Mouse (Mus musculus): ENCODE measurements around the gene Parp8. TPM values are rescaled to one million over a fixed set of nuclear protein-coding genes. Genes with fewer than 3 reads are reported as not detected.

Gene Parp8
- polyA plus RNA-seq (2014; fragmentation: Illumina TruSeq; extraction: RNeasy Lipid Tissue Mini Kit (QIAGEN cat#74804); ENCODE audit: insufficient read depth, low read depth, low replicate concordance) = 5.8 TPM

GRCm38 (mm10) chr13:117025226-117026067 is at the start of gene Parp8:
TSS of gene Parp8 (minus strand) at chr13:117025537.

Other genes with a start within 250 kb of the Parp8 start
- gene Emb, start 183.0 kb upstream of the Parp8 start, polyA plus RNA-seq (2014; fragmentation: Illumina TruSeq; extraction: RNeasy Lipid Tissue Mini Kit (QIAGEN cat#74804); ENCODE audit: insufficient read depth, low read depth, low replicate concordance) = 69.6 TPM
- gene Gm17509, start 195.5 kb upstream of the Parp8 start, polyA plus RNA-seq (2014; fragmentation: Illumina TruSeq; extraction: RNeasy Lipid Tissue Mini Kit (QIAGEN cat#74804); ENCODE audit: insufficient read depth, low read depth, low replicate concordance) = not detected

Measured in lung, adult 10 weeks (tissue).